Mouse (Mus musculus) megakaryocyte progenitor cell, adult 5-6 weeks (primary cell): ENCODE measurements at regions not wholly inside any gene's neighbourhood (a gene's known extent, or its start where the extent isn't known, plus 50 kb on each side); places are given as distances from the start of the nearest gene placed in this dataset.

Experiments used
- ATAC-seq: replicated peaks from 2 replicates; pipeline ENCODE4 v1.8.0; 2016; ENCODE audit warnings: mild to moderate bottlenecking, moderate TSS enrichment, inconsistent platforms; ENCODE audit not compliant: poor library complexity

- no peak for ATAC-seq
These were observed 256.3 kb upstream of the Mme start for GRCm38 (mm10) chr3:62985033-62985432.

- no peak for ATAC-seq
These were observed 264.4 kb upstream of the Mme start for GRCm38 (mm10) chr3:62976906-62977305.

GRCm38 (mm10) chr3:62963244-62963643, 278.1 kb upstream of the Mme start:
- ATAC-seq: no peak

GRCm38 (mm10) chr3:62962608-62963007, 278.7 kb upstream of the Mme start:
- no peak for ATAC-seq

GRCm38 (mm10) chr3:62945356-62945755, 296.0 kb upstream of the Mme start:
- no peak for ATAC-seq

- no peak for ATAC-seq
These were observed 302.7 kb upstream of the Mme start for GRCm38 (mm10) chr3:62938601-62939000.

- ATAC-seq: no peak
These were observed 316.9 kb upstream of the Mme start for GRCm38 (mm10) chr3:62924441-62924840.

- no peak for ATAC-seq
These were observed 312.0 kb upstream of the Gpr149 start for GRCm38 (mm10) chr3:62916899-62917298.

GRCm38 (mm10) chr3:62885104-62885503, 280.2 kb upstream of the Gpr149 start:
- no peak for ATAC-seq

- ATAC-seq: no peak
These were observed 277.6 kb upstream of the Gpr149 start for GRCm38 (mm10) chr3:62882310-62883073.

- no peak for ATAC-seq
These were observed 255.8 kb upstream of the Gpr149 start for GRCm38 (mm10) chr3:62860731-62861130.

- no peak for ATAC-seq
These were observed 230.9 kb upstream of the Gpr149 start for GRCm38 (mm10) chr3:62835695-62836476.

- ATAC-seq: peak; percentile 55
These were observed 219.0 kb upstream of the Gpr149 start for GRCm38 (mm10) chr3:62823892-62824291.

- no peak for ATAC-seq
These were observed 196.1 kb upstream of the Gpr149 start for GRCm38 (mm10) chr3:62801044-62801443.

- no peak for ATAC-seq
These were observed 181.3 kb upstream of the Gpr149 start for GRCm38 (mm10) chr3:62786233-62786632.
